Mouse (Mus musculus) granulocyte monocyte progenitor cell, adult 5-6 weeks (primary cell): ENCODE results near the gene Itgb4. TPM values are rescaled to one million over a fixed set of nuclear protein-coding genes. Genes with fewer than 3 reads are reported as not detected.
A peak's percentile ranks its signal among the peaks of the same experiment; 100 is the strongest.

ENCODE experiments used
- ATAC-seq: replicated peaks from 2 replicates; pipeline ENCODE4 v1.8.0; 2016; ENCODE audit warnings: mild to moderate bottlenecking, moderate TSS enrichment, inconsistent platforms; ENCODE audit not compliant: poor library complexity, severe bottlenecking
- total RNA-seq, 2 experiments: library from RNA; stranded (forward) in 1 of 2; stranded (reverse) in 1 of 2; fragments of 200-712, 200-1000 nt in 1 of 2; fragments of >200 nt in 1 of 2; fragmentation: Nextera tagmentation in 1 of 2; gene quantifications; 2 replicates each; pipeline ENCODE4 v1.2.3; 2014 to 2017

The Itgb4 gene
- total RNA-seq, 2 experiments from 2014 or later = not detected

GRCm38 (mm10) chr11:115968731-115969405 is 5.6 kb upstream of the Itgb4 start:
- ATAC-seq = peak; percentile 41; the same call in 1 of the 2 replicates

GRCm38 (mm10) chr11:115970006-115970673 is 4.4 kb upstream of the Itgb4 start:
- no peak for ATAC-seq

DNA sequence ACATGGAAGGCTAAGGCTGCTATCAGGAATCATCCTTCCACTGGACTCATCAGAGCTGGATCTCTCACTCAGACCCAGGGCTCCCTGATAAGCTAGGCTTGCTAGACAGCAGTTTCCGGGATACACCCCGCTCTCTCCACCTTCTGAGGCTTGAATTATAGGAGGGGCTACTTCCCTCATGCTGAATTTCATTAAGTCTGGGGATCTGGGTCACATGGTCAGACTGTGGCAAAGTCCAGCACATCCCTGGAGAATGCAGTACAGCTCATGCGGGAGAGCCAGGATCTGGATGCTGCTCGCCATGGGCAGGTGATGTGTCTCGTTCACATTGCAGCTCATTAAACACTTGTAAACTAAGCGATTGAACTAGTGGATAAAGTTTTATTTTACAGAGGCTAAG is 3.5 kb upstream of the Itgb4 start:
- ATAC-seq = no peak

DNA sequence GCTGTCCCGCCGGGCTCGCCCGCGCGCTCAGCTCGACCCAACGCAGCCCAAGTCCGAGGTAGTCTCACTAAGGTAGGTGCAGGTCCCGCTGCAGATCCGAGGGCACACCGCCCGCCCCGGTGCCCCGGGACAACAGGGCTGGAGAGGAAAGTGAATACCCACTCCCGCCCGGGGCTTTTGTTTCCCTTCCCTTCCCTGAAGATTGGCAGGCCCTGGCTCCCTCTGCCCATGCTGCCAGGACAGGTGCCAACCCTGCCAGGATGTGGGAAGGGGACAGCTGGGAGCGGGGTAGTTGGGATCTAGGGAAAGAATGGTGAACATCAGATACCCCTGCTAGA is 543 bp downstream of the Itgb4 start:
- ATAC-seq = no peak

DNA sequence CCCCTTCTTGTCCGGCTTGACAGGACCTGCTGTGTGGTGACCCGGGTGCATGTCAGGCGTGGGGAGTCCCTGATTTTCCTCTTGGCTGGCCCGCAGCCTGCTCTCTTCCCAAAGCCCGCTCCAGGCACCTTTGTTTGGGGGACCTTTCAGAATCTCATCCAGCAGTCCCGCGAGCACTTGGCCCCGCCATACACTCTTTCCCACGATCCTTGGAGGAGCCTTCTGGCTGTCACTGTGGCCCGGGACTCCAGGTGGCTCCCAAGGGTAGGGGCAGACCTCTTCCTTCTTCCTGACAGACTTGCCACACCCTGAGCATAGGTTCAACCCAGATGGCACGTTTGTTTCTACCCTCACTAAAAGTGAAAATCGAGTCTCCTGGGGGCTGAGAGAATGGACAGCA is 1.0 kb downstream of the Itgb4 start:
- ATAC-seq = no peak

DNA sequence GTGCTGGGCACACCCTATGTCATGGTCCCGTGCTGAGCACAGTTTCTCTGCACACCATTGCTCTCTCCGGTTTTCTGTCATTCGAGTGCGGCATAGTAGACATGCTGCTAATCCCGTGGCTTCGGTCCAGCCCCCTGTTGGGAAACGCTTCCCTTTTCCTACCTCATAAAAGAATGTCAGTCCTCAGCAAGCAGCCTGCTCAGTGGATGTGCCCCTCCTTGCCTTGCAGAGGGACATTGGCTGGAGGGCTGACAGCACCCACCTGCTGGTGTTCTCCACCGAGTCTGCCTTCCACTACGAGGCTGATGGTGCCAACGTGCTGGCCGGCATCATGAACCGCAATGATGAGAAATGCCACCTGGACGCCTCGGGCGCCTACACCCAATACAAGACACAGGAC is 8.0 kb downstream of the Itgb4 start:
- ATAC-seq = no peak

GRCm38 (mm10) chr11:115983291-115983690 is 8.8 kb downstream of the Itgb4 start:
- ATAC-seq = no peak

DNA sequence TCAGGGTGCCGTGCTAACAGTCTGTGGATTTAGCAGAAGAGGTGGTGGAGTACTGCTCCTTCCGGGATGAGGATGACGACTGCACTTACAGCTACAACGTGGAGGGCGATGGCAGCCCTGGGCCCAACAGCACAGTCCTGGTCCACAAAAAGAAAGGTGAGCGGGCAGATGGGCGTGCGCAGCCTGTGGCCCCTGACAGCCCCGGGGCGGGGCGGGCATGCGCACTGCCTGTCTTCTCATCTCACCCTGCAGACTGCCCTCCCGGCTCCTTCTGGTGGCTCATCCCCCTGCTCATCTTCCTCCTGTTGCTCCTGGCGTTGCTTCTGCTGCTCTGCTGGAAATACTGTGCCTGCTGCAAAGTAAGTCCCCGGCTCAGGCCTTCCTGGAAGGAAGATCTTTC is 15.2 kb downstream of the Itgb4 start:
- no peak for ATAC-seq

- ATAC-seq = no peak
Observed at GRCm38 (mm10) chr11:115992098-115992497, 17.6 kb downstream of the Itgb4 start.

DNA sequence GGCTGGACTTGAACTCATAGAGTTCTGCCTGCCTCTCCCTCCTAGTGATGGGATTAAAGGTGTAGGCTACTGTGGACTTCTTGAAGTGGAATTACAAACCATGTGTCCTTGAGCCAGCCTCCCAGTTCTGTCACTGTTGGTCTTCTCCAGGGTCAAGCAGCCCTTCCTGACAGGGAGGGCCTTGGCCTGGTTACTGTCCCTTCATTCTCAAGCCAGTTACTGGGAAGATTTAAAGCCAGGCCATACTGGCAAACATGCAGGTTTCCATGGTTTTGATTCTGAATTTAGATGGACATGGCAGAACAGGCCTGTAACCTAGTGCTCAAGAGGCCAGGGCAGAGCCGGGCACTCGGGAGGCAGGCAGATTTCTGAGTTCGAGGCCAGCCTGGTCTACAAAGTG is 20.7 kb downstream of the Itgb4 start:
- no peak for ATAC-seq

DNA sequence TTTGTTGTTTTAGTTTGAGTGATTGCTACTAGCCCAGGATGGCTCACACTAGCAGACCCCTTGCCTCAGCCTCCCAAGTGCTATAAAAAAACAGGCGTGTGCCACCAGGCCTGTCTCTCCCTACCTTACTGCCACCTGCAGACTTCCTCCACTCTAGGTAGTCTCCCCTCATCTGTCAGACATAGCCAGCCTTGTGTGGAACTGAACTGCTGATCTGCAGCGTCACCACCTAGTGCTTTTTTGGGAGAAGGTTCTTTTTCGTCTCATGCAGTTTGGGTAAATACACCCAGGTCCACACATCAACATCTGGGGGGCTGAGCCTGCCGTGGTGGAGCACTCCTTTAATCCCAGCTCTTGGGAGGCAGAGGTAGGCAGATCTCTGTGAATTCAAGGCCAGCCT is 22.5 kb downstream of the Itgb4 start:
- no peak for ATAC-seq

DNA sequence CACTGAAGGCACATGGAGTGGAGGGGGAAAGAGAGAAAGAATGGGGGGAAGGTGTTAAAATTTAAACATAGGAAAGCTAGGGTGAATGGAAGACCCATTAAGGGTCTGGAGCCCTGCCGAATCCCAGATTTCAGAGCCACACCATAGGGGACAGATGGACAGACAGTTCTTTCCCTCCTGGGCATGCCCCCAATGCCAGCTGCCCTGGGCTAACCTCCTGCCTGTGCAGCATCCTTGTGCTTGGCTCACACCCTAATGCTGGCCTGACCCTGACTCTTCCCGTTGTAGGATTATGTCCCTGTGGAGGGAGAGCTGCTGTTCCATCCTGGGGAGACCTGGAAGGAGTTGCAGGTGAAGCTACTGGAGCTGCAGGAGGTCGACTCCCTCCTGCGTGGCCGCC is 23.2 kb downstream of the Itgb4 start:
- no peak for ATAC-seq

DNA sequence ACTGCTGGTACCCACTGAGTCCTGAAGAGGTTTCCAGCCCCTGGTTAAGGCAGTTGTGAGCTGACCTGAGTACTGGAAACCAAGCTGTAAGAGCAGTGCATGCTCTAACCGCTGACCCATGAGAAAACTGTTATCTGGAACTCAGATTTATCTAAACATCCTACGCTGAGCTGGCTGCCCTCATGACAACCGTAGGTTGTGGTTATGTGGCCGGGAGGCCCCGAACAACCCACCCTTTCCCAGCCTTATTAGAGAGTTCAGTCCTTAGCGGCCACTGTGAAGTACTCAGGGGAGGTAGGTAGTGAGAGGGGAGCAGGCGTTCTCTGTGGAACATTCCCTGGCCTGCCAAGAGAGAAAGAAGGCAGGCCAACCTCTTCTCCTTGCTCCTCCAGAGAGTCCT is 24.5 kb downstream of the Itgb4 start:
- no peak for ATAC-seq

- ATAC-seq = peak; percentile 52
Observed at GRCm38 (mm10) chr11:115999538-116000143, 25.1 kb downstream of the Itgb4 start.

DNA sequence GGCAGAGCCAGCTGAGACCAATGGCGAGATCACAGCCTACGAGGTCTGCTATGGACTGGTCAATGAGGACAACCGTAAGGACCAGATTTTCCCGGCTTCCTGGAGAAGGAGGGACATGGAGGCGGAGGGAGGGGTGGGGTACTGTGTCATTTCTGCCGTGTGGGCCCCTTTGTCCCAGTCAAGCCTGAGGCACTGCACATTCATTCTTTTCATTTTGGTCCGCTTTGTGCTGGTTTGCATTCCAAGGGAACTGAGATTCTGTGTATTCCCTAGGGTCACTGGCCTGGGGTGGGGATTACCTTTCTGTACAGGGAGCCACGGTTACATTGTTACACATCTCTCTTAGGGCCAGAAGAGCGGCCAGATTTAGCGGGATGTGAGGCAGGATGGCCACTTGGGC is 26.1 kb downstream of the Itgb4 start:
- no peak for ATAC-seq

- no peak for ATAC-seq
Observed at GRCm38 (mm10) chr11:116001725-116002124, 27.2 kb downstream of the Itgb4 start.

DNA sequence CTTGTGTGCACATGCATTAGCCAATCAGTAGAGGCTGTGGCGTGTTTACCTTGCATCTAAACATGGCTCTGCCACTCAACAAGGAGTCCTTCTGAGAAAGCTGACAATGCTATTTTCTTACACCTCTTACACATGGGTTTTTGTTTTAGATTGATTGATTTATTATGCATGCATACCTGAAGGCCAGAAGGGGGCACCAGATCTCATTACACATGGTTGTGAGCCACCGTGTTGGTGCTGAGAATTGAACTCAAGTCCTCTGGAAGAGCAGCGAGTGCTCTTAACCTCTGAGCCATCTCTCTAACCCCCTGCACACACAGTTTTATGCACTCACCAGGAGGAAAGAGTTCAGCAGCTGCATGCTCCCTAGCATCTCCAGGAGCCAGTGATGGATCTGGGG is 28.4 kb downstream of the Itgb4 start:
- ATAC-seq = no peak

- ATAC-seq = no peak
Observed at GRCm38 (mm10) chr11:116004186-116004823, 29.8 kb downstream of the Itgb4 start.

GRCm38 (mm10) chr11:116004840-116005700 is 30.6 kb downstream of the Itgb4 start:
- peak; percentile 85 for ATAC-seq

- no peak for ATAC-seq
Observed at GRCm38 (mm10) chr11:116005701-116006419, 31.4 kb downstream of the Itgb4 start.
